13 mouse cellular contexts compared by ENCODE assay signal in genomic region chr11:20250476-20251178, GRCm38 (mm10). TPM values are rescaled to one million over a fixed set of nuclear protein-coding genes. Genes with fewer than 3 reads are reported as not detected.
A peak's percentile ranks its signal among the peaks of the same experiment; 100 is the strongest.
DNase-seq lines count a peak whose midpoint lies in the region; ATAC-seq and TF ChIP-seq lines count a peak whose summit lies in the region.
"Had no signal": no experiment of that assay in that cellular context is flagged by ENCODE, and none has a peak within 500 bp of the region (broad histone marks: within the 10 kb centered on the region; RNA-seq: fewer than 3 reads in every experiment).

No protein-coding gene starts in this region.

- H3K27me3 ChIP-seq in hindbrain, embryonic 14.5 days (ENCODE audit: control insufficient read depth, insufficient read depth, low read length) = no peaks in the 10 kb centered on the region
- H3K27me3 ChIP-seq in hindbrain, embryonic 13.5 days = no peaks in the 10 kb centered on the region
- no peaks in the 10 kb centered on the region for H3K27me3 ChIP-seq in neural tube, embryonic 15.5 days (replicated peaks)
- no peaks in the 10 kb centered on the region for H3K27me3 ChIP-seq in myocyte (ENCODE audit: control insufficient read depth, insufficient read depth, insufficient read length)
- H3K27me3 ChIP-seq: embryonic facial prominence, embryonic 15.5 days had no signal

- no peaks in the 10 kb centered on the region for H3K36me3 ChIP-seq in hindbrain, embryonic 14.5 days (replicated peaks; ENCODE audit: control insufficient read depth, insufficient read depth)
- H3K36me3 ChIP-seq in hindbrain, embryonic 13.5 days = 0 out of 2 replicates have a peak, but pooled peaks cover 3% of the 10 kb centered on the region
- H3K36me3 ChIP-seq in neural tube, embryonic 15.5 days = no peaks in the 10 kb centered on the region
- H3K36me3 ChIP-seq in myocyte (ENCODE audit: control insufficient read depth, insufficient read depth) = no peaks in the 10 kb centered on the region
- H3K36me3 ChIP-seq: embryonic facial prominence, embryonic 15.5 days had no signal

- no peak overlapping the region for H3K27ac ChIP-seq in hindbrain, embryonic 14.5 days
- no peak overlapping the region for H3K27ac ChIP-seq in hindbrain, embryonic 13.5 days
- H3K27ac ChIP-seq in neural tube, embryonic 15.5 days (replicated peaks) = no peak overlapping the region

- H3K4me1 ChIP-seq in hindbrain, embryonic 14.5 days (replicated peaks; ENCODE audit: control insufficient read depth, insufficient read depth, low read length) = peaks cover 22% of the 10 kb centered on the region
- peaks cover 33% of the 10 kb centered on the region for H3K4me1 ChIP-seq in hindbrain, embryonic 13.5 days (replicated peaks)
- peaks cover 32% of the 10 kb centered on the region for H3K4me1 ChIP-seq in neural tube, embryonic 15.5 days

- H3K4me3 ChIP-seq in hindbrain, embryonic 14.5 days (replicated peaks; ENCODE audit: low read length) = no peak overlapping the region
- H3K4me3 ChIP-seq in hindbrain, embryonic 13.5 days = no peak overlapping the region
- no peak overlapping the region for H3K4me3 ChIP-seq in neural tube, embryonic 15.5 days (replicated peaks)
- peak overlapping the region; percentile 47 for H3K4me3 ChIP-seq in myocyte

- H3K9me3 ChIP-seq in hindbrain, embryonic 14.5 days (ENCODE audit: control insufficient read depth, low read length) = no peaks in the 10 kb centered on the region
- H3K9me3 ChIP-seq in hindbrain, embryonic 13.5 days = no peaks in the 10 kb centered on the region
- no peaks in the 10 kb centered on the region for H3K9me3 ChIP-seq in neural tube, embryonic 15.5 days (replicated peaks)
- H3K9me3 ChIP-seq: embryonic facial prominence, embryonic 15.5 days had no signal

- no peak for ATAC-seq in hindbrain, embryonic 14.5 days (ENCODE audit: low FRiP score)
- no peak for ATAC-seq in hindbrain, embryonic 13.5 days (ENCODE audit: low FRiP score)
- no peak for ATAC-seq in neural tube, embryonic 15.5 days (ENCODE audit: low FRiP score)

- no peak overlapping the region for H3ac ChIP-seq in myocyte (ENCODE audit: control insufficient read depth, insufficient read length)

- H3K9ac ChIP-seq in hindbrain, embryonic 14.5 days = 0 out of 2 replicates have a peak overlapping the region, but pooled peaks have one; percentile 96
- no peak overlapping the region for H3K9ac ChIP-seq in hindbrain, embryonic 13.5 days
- H3K9ac ChIP-seq in neural tube, embryonic 15.5 days (replicated peaks) = no peak overlapping the region

- 90% methylated on average over 6 of the region's 6 CpGs for WGBS in hindbrain, embryonic 14.5 days
- WGBS in hindbrain, embryonic 13.5 days = 93% methylated on average over 6 of the region's 6 CpGs
- 87% methylated on average over 6 of the region's 6 CpGs for WGBS in neural tube, embryonic 15.5 days

- no peak overlapping the region for H3K4me2 ChIP-seq in hindbrain, embryonic 14.5 days (replicated peaks)
- no peak overlapping the region for H3K4me2 ChIP-seq in hindbrain, embryonic 13.5 days
- no peak overlapping the region for H3K4me2 ChIP-seq in neural tube, embryonic 15.5 days
- H3K4me2 ChIP-seq in myocyte (ENCODE audit: low read depth) = peak overlapping the region; percentile 81

- peaks cover 23% of the 10 kb centered on the region for H3K79me2 ChIP-seq in myocyte (ENCODE audit: control insufficient read depth, insufficient read depth)

- no peak for DNase-seq in hindbrain, embryonic 14.5 days (ENCODE audit: low spot score)
- peak; percentile 14 for DNase-seq in neural tube, embryonic 10.5 days (ENCODE audit: extremely low spot score, low spot score)
- DNase-seq in R1 (ENCODE audit: low read depth, low spot score) = peak; percentile 88
- DNase-seq in spleen, postnatal 14 days (ENCODE audit: low spot score in 2 of 2) = no peak
- DNase-seq: adrenal gland, postnatal 14 days; cerebellum, postnatal 25 days; gastrocnemius, postnatal 14 days; kidney, adult 8-10 months; lung, postnatal 36 days had no signal

- TF ChIP-seq POLR2A in myocyte (IDR thresholded peaks at IDR 0.05; ENCODE audit: insufficient read length, low read depth) = no peak

TF ChIP-seq in myocyte, 11 proteins besides CTCF, POLR2A, EP300 and RAD21:
- TF ChIP-seq E2F4 (IDR thresholded peaks at IDR 0.05; ENCODE audit: insufficient read depth) = no peak
- no peak for TF ChIP-seq TCF12 (IDR thresholded peaks at IDR 0.05; ENCODE audit: insufficient read depth, poor library complexity, severe bottlenecking)
- TF ChIP-seq TCF3 (IDR thresholded peaks at IDR 0.05; ENCODE audit: insufficient read length, low read depth) = no peak
- no peak for TF ChIP-seq REST (IDR thresholded peaks at IDR 0.05; ENCODE audit: insufficient read depth, insufficient read length)
- TF ChIP-seq MAX (IDR thresholded peaks at IDR 0.05; ENCODE audit: low read depth) = no peak
- no peak for TF ChIP-seq SRF (IDR thresholded peaks at IDR 0.05; ENCODE audit: control insufficient read depth, insufficient read length, low read depth)
- TF ChIP-seq MYOD1 (IDR thresholded peaks at IDR 0.05; ENCODE audit: control insufficient read depth in 1 of 3, insufficient read length in 2 of 3, low read depth in 2 of 3) = no peak
- no peak for TF ChIP-seq MYOG (IDR thresholded peaks at IDR 0.05; ENCODE audit: control insufficient read depth in 1 of 3, insufficient read depth in 1 of 3, insufficient read length in 2 of 3, low read depth in 2 of 3)
- no peak for TF ChIP-seq USF1 (IDR thresholded peaks at IDR 0.05; ENCODE audit: low read depth)
- no peak for TF ChIP-seq CEBPB (IDR thresholded peaks at IDR 0.05; ENCODE audit: insufficient read depth, poor library complexity, severe bottlenecking)
- TF ChIP-seq POLR2AphosphoS2 (IDR thresholded peaks at IDR 0.05; ENCODE audit: insufficient read length, low read depth) = no peak

RNA-seq across cellular contexts. Expression of gene Cep68, which starts 1.4 kb away (rescaled TPM):
- 28.7 and 29.6 TPM in 2 replicates for polyA plus RNA-seq in hindbrain, embryonic 14.5 days (2014; fragmentation: Nextera tagmentation; extraction: Ambion mirVana)
- 25.8 and 26.2 TPM in 2 replicates for polyA plus RNA-seq in hindbrain, embryonic 13.5 days (2015; fragmentation: Nextera tagmentation; extraction: Ambion mirVana)
- polyA plus RNA-seq in neural tube, embryonic 15.5 days (2015; fragmentation: Nextera tagmentation; extraction: Ambion mirVana) = 26.5 and 29.1 TPM in 2 replicates
- 9.3 TPM for polyA plus RNA-seq in myocyte (2012; fragmentation: generic; extraction: Trizol)

RNA-seq across cellular contexts. Expression of gene Rab1a, which starts 49.4 kb away (rescaled TPM):
- polyA plus RNA-seq in hindbrain, embryonic 14.5 days (2014; fragmentation: Nextera tagmentation; extraction: Ambion mirVana) = 284 and 292 TPM in 2 replicates
- 307 and 313 TPM in 2 replicates for polyA plus RNA-seq in hindbrain, embryonic 13.5 days (2015; fragmentation: Nextera tagmentation; extraction: Ambion mirVana)
- 311 and 322 TPM in 2 replicates for polyA plus RNA-seq in neural tube, embryonic 15.5 days (2015; fragmentation: Nextera tagmentation; extraction: Ambion mirVana)
- 107 TPM for polyA plus RNA-seq in myocyte (2012; fragmentation: generic; extraction: Trizol)

Comparison
In these comparisons a context has a peak if more than half of its experiments do, and no peak if none do; other contexts are left out.
1. DNase-seq: peak in neural tube, embryonic 10.5 days (single experiment) and R1 (single experiment); none in hindbrain, embryonic 14.5 days (single experiment) and spleen, postnatal 14 days (0 of 2).